Mouse (Mus musculus): ENCODE measurements around the gene Zfp212.

DNA sequence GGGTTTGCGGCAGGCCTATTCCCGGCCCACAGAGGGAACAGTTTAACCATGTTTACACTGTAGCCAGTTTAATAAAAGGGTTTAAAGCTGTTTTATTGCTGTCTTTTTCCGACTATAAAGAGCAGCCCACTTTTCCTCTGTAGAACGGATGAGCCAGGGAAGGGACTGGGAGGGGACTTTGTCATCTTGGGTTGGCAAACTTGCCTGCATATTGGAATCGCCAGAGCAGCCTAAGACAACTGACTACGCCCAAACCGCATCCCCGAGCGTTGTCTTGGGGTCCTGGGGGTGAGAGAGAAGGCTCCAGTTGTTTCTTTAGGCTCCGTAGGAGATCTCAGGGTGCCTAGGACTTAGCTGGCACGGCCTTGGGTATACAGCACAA lies 42.2 kb upstream of the Zfp212 start:
- no peak for TF ChIP-seq POLR2A (IDR thresholded peaks at IDR 0.05; ENCODE audit: insufficient read length, low read depth)
- TF ChIP-seq CEBPB (IDR thresholded peaks at IDR 0.05; ENCODE audit: insufficient read depth, poor library complexity, severe bottlenecking) = no peak
- no peak for TF ChIP-seq MAX (IDR thresholded peaks at IDR 0.05; ENCODE audit: low read depth)
